Mouse (Mus musculus) c-Kit-positive CD71-positive TER-119-negative erythroid progenitor cells, embryonic 14.5 days (primary cell): Measurements from ENCODE around the gene Palld.

Experiments used
- DNase-seq: peaks from one replicate; pipeline ENCODE4 v3.0.0-alpha.2; 2013; ENCODE audit warnings: low read depth

Gene Palld

DNA sequence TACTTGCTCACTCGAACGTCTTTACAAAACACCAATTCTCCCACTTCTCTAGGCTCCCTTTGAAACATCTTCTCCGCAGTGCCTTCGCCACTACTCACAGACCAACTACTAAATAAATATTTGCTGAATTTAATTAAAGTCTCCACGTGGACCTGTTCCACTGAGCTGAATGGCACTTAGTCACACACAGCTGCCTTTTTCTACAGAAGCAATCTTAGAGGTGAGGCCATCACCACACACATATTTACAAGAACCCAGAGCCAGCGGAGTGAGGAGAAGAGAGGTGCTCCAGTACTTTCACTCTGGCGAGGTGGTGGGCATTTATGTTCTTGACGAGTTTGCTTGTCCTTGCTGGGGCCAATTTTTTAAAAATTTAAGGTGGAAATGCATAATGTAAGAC lies 346.3 kb downstream of the Palld start:
- DNase-seq = no peak

DNA sequence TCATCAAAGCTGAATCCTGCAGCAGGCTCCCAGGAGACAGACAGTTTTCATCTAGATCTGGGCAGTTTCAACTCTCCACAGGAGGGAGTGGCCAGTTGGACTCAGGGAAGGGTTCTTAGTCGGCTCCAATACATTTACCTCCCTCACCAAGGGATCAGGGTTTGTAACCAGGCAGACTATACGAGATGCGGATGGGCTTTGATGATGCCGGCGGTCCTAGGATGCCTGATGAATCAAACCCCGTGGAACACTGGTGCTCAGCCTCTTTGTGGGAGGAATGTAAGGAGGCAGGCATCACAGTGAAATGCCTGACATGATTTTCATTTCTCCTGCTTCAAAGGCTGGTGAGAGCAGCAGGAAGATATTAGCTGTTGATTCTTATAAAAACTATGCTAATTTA lies 347.1 kb downstream of the Palld start:
- DNase-seq = no peak

DNA sequence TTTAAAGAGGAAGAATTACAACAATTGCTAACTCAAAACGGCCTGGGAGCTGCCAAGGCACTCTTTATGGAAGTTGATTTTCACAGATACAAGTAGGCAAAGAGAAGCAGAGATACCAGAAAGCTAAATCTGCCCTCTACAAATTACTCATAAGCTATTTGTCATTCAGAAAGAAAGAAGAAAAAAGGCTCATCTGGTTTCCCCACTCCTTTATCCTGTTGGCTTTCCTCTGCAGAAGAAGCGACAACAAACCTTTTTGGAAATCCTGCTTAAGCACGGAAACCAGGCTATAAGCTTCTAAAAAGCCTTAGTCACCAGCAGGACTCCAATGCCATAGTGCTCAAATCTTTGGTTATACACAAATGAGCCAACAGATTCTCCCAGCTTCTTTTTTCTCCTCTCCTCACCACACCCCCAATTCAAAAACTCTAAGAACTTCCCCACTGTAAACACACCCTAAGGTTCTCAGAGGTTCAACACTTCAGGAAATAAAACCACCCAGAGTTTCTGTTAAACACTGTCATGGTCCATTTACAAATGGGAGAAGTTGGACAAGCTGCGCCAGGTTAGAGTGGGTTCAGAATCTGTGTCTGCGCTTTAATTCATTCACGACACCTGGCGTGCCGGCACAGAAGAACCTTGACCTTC lies 349.6 kb downstream of the Palld start:
- no peak for DNase-seq

DNA sequence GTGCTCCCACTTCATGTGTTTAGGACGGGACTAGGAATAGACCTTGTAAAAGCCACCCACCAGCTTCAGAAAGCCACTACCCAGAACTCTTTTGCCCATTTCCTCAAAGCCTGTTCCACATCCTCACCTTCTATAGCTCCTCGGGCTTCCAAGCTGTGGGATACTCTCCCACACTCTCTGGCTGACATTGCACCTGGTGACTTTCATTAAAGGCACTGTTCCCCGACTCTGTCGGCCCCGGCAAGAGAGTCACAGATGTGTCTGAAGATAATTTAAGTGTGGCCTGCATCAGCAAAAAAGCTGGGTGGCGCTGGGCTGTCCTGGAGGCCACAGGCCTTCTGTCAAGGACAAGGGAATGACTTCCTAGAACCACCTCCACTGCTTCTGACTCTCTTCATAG lies 350.3 kb downstream of the Palld start:
- DNase-seq = no peak

DNA sequence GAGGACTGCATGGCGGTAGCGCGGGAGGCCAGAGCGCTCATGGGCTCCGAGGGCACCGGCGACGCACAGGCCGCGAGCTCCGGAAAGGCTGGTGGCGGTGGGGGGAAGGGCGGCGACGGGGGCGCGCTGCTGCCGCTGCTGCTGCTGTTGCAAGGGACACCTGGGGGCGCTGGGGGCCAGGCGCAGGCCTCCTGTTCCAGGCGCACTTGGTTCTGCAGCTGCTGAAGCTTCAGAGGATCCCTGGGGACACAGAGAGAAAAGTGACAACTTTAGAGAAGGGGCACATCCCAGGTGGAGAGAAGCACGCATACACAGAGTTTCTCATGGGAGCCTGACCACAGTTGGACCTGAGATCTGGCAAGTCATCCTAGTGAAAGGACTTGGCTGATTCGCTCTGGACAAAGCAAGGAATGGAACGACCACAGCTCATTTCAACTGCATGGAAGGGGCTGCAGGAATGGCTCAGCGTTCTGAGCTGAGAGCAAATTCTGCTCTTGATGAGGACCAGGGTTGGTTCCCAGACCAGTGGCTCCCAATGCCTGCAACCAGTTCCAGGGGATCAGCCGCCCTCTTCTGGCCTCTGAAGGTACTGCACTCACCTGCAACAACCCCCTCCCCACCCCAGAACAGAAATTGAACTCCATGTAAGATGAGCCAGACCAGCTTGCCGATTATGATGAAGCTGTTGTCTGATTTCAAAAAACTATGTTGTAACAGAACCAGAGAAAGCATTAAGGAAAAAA lies 352.3 kb downstream of the Palld start:
- no peak for DNase-seq

DNA sequence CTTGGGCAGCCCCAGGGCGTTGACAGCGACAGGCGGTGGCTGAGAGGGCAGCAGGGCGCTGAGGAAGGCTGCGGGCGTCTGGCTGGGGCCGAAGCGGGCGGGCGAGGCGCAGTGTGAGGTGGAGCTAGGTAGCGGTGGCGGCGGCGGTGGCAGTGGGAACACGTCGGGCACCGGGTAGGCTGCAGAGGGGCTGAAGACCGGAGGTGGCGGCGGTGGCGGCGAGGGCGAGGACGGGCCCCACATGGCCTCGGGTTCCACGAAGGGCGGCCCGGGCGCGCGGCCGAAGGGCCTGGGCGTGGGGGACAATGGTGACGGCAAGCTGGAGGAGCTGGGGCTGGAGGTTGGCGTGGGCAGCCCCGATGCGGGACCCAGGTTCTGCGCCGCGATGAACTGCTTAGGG lies 352.9 kb downstream of the Palld start:
- no peak for DNase-seq

DNA sequence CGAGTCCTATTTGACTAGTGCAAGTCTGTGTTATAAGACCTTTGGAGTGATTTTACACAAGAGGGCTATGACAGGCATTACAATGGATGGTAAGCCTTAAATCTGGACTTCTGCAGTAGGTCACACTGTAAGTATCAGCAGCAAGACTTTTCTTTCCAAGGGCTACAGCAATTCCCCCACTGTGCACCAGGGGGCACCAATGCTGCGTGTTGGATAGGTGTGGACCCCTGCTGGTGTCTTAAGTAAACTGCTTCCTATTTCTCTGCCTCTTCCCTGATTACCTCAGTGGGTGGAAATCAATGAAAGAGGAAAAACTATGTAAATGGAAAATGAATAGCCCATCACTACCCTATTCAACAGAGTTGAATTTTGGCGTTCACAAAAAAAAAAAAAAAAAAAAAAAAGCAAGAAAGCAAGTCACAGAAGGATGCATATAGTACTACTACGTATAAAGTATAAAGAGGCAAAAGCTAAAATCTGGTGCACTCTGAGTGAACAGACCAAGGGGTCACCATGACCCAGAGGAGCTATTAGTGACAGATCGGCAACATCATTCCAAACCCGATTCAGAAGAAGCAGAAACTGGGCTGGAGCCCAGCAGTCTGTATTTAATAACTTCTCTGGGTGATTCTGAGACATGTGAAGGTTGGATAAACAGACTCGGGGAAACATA lies 362.5 kb downstream of the Palld start:
- peak; percentile 73 for DNase-seq

DNA sequence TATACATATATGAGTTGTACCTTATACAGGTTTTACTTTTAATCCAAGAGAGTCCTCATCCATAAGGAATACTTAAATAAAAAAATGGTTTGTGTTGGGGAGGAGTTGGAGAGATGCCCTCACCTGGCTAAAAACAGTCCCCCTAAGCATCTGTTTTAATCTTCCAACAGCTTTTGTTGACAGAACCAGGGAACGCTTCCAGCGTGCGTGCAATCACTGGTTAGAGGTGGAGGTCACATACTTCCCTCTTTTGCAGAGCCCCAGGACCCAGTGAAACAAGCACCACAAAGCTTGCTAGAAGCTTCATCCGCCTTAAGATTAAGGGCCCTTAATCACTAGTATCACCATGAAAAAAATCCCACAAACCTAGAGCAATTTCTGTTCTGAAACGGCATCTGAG lies 365.0 kb downstream of the Palld start:
- no peak for DNase-seq

DNA sequence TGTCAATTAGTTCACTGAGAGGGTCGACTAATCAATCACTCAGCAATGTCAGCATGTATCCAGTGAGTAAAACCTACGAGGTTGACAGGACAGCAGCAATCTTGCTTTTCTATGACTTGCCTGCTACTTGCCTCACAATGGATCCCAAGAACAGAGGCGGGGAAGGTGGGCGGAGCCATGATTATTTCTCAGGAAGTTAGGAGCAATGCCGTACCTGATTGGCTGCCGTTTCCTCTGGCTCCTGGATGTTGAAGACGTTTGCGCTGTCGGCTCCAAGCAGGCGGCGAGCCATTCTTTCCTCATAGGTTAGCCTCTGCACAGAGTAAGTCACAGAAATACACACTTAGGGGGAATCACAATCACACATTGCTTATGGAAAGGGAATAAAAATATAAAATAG lies 367.0 kb downstream of the Palld start:
- no peak for DNase-seq

DNA sequence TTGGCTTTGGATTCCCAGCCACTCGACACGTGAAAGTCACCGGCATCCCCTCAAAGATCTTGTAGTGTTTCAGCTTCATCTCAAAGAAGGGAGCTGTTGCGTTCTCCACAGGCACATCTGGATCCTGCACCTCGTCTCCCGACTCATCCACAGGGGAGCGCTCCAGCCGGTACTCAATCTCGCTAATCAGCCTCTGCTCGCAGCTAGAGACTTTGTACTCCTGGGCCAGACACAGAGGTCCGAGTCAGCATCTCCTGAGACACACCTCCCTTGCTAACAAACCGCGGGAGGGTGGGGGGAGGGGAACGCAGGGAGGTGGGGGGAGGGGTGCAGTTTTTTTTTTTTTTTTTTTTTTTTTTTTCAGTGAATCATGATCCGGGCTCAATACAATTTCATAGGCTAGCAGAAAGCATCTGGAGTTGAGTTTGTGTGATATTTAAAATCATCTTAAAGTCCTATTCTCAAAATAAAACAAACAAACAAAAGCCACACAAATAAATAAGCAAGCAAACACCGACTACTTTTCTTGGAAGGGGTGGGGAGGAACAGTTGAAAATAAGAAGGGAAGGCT lies 369.0 kb downstream of the Palld start:
- DNase-seq = no peak

DNA sequence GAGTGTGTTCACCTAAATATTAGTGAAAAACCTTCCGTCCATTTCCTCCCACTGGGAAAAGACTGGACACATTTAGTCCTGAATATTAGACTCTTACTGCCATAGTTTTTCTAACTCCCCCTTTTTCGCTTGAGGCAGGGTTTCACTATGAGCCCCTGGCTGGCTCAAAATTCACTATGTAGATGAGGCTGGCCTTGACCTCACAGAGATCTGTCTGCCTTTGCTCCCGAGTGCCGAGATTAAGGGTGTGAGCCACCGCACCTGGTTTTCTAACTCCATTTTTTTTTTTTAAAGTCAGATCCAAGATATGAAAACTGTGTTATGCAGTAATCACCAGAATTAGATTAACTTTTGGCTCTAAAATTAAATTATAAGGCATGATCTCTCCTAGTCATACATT lies 369.7 kb downstream of the Palld start:
- DNase-seq = no peak

DNA sequence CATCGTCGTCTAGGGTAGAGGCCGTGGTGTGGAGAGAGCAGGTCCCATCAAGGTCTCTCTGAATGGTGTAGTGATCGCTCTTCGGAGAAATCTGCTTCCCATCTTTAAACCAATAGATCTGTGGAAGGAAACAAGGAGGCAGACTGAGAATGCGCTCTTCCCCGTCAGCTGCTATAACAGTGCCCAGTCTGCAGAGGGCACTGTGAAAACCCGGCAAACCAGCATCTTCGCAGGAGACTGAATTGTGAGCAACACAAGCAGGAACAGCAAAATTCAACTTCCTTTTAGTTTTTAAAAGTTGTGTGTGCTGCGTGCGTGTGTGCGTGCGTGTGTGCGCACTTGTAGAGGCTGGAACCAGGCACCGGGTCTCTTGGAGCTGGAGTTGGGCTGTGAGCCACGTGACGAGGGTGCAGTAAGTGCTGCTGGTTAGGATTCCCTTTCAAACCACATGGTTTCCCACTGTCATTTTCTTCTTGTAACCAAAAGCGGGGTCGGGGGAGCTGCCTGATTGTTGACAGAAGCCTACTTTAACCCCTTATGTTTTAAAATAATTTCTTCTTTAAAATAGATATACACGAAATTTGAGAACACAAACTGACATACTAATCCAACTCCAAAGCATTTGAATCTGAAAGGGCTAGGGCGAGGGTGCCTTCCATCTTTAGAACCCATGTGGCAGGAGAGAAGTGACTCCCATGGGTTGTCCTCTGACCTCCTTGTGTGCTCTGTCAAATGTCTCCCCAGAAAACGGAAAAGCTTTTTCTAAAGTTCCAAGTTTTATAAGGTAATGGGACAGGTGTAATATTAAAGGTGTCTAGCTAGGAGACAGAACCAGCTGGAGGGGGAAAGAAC lies 370.3 kb downstream of the Palld start:
- DNase-seq = no peak

DNA sequence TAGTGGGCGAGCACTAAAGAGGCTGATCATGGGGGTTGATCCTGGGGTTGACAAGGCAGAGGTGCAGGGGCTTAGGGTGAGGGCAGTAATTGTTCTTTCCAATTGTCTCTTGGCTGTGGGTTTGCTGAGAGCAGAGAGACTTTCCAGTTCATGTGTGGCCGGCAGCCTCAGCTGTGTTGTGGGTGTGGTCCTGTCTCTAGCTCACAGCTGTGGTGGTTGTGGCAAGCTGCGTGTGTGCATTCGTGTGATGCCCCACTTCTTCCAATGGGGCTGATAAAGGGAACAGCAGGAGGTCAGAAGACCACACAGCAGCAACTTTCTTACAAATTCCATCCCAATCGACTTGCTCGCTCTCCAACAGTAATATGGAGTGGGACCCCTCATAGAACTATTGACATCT lies 373.8 kb downstream of the Palld start:
- DNase-seq = no peak

DNA sequence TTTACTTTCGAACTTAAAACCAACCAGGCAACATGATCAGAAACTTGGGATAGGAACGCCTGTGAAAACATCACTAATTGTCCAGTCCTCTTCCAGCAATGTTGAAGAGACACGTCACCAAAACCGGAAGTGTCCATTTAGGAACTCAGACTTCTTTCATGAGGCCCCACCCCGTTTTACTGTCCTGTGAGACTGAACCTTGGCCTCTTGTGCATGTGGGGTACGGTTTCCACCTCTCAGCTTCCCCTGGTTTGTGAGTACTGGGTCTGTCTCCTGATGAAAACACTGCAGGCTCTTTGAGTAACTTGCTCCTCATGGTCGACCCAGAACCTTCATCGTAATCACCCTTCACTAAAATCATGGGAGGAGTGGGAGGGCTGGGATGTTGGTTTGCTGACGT lies 374.3 kb downstream of the Palld start:
- DNase-seq = no peak

DNA sequence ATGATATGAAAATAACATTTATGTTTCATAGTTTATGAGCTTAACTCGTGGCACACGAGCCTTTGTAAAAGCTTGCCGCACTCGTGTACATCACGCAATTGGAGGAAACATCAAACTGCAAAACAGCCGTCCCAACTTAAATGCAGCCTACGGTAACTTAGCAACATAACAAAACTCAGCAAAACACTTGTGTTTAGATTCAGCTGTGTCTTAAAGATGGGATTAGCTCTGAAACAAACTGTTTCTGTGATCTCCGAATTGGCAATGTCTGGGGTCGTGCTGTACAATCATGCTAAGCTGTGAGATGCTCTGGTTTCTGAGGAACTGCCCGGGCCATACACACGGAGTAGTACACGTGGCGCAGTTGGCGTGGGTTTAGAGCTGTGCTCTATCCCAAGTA lies 375.5 kb downstream of the Palld start:
- DNase-seq = no peak

DNA sequence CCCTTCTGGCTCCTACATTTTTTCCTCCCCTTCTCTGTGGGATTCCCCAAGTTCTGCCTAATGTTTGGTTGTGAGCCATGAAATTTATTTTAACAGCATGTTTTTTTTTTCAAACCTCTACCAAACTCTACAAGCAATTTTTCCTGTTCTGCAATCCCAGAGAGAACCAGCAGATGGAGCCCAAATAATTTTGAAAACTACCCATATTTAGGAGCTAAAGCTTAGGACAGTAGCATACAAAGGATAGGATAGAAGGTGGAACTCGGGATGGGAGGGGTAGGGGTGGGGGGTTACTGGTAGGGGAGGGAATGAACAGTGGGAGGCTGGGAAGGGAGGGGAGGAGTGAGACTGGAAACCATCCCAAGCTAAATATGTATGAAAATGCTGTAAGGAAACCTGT lies 380.4 kb downstream of the Palld start:
- peak; percentile 10 for DNase-seq

DNA sequence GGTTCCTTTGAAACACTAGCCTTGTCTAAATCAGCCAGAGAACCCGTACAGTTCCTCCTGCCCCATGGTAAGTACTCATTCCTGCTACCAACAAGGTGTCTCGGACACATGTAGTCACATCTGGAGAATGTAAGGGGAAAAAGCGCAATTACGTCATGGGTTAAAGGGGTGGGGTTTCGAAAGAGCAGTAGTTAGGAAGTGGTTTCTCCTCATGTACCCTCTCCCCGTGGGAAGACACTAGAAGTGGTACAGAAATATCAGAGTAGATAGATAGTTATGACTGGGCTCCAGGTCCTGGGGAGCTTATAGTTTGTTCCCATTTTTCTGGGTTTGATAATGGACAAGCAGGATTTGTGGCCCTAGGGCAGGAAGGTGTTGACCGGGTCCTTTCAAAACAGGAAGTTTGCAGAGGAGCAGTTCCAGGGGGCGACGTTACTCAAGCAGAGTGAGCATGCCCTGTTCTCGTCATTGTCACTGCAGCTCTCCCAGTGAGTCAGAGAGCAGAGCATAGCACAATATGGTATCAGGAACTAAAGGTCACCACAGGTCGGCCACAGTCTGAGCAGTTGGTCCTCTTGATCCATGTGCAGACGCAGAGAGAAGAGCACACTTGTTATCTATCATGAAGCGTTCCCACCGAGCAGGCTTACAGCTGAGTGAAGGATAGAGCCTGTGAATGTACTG lies 384.8 kb downstream of the Palld start:
- DNase-seq = no peak

DNA sequence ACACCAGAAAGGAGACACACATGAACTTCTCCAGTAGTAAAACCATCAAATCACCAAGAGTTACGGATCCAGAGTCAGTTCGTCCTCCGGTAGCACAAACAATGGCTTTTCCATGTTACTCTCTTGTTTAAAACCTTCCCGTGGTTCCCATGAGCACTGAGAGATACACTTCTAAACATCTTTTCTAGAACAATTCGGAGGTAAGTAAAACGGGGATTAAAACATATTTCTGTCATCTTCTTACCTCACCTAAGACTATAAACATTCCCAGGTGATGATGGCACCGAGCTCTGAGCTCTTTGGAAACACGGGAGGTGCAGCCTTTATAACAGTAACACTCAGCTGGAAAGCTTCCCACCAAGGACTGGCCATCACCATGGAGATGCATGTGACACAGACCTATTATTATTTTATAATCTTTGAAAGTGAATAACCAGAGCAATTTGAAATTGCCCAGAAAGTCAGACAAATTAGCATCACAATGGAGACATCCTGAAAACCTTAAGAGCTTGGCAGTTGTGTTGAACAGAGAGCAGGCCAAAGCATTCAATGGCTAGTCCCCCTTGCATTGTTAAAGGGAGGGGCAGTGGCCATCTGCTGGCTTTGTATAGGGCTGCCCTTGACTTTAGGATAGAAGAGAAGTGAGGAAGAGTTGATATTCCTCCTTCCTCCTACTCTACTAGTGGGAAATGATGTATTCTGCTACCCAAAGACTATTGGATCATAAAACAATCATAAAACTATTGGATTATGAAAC lies 385.6 kb downstream of the Palld start:
- no peak for DNase-seq

DNA sequence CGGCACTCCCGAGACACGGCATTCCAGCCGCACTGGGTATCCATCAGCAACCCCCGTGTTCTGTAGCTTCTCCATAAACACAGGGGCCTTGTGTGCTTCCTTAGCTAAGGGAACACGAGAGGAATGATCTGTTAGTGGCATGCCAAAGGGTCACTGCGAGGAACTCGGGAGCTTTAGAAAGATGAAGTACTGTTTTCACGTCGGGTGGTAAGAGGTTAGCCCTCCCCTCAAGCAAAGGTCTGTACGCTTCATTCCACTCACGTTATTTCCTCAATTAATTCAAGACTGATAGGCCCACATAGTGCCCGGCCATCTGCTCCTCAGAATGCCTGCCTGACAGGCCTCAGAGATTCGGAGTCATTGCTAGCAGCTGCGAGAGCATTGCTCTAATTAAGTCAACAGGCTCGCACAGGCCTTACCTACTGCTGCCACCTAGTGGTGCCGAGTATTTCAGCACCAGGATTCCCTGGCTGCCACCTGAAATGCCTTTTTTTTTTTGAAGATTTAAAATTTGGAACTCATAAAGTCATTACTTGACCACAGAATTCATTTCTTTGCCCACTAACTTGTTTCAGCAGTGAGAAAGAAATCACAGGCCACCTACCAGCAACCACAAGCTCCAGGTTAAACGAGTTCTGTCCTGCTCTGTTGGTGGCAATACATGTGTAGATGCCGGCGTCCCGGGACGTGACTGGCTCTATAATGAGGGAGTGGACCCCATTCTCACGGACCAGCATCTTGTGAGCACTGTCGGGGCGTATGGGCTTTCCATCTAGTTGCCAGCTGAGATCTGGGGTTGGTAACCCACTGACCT lies 386.4 kb downstream of the Palld start:
- DNase-seq = peak; percentile 38
